9 mouse cellular contexts compared by ENCODE assay signal in genomic region chr3:37729142-37729541, GRCm38 (mm10). TPM values are rescaled to one million over a fixed set of nuclear protein-coding genes. Genes with fewer than 3 reads are reported as not detected.
A peak's percentile ranks its signal among the peaks of the same experiment; 100 is the strongest.
DNase-seq lines count a peak whose midpoint lies in the region; ATAC-seq lines count a peak whose summit lies in the region.
"Had no signal": no experiment of that assay in that cellular context is flagged by ENCODE, and none has a peak within 500 bp of the region (broad histone marks: within the 10 kb centered on the region; RNA-seq: fewer than 3 reads in every experiment).

No protein-coding gene starts in this region.

- peak overlapping the region in 1 of 2 experiments; percentile 39; a peak in 1 of 4 replicates for H3K27ac ChIP-seq in heart, embryonic 14.5 days (replicated peaks in 1 of 2; ENCODE audit: control insufficient read depth in 1 of 2, insufficient read depth in 1 of 2, low read depth in 2 of 2, low read length in 2 of 2)
- H3K27ac ChIP-seq in kidney, embryonic 15.5 days: peak overlapping the region; percentile 66

- H3K4me3 ChIP-seq in heart, embryonic 14.5 days (ENCODE audit: control insufficient read depth in 1 of 2, insufficient read depth in 1 of 2, low read depth in 1 of 2, low read length in 2 of 2): no peak overlapping the region
- no peak overlapping the region for H3K4me3 ChIP-seq in kidney, embryonic 15.5 days (replicated peaks)
- H3K4me3 ChIP-seq: hindbrain, embryonic 15.5 days had no signal

- no peaks in the 10 kb centered on the region for H3K9me3 ChIP-seq in heart, embryonic 14.5 days (ENCODE audit: control insufficient read depth, low read length)
- no peaks in the 10 kb centered on the region for H3K9me3 ChIP-seq in kidney, embryonic 15.5 days (replicated peaks)
- H3K9me3 ChIP-seq: hindbrain, embryonic 15.5 days had no signal

- no peak overlapping the region for H3K9ac ChIP-seq in heart, embryonic 14.5 days (ENCODE audit: low read length)
- H3K9ac ChIP-seq in kidney, embryonic 15.5 days: no peak overlapping the region
- H3K9ac ChIP-seq: hindbrain, embryonic 15.5 days had no signal

- DNase-seq in left cerebral cortex, postnatal 14 days (ENCODE audit: low spot score in 2 of 2): peak; percentile 38 to 56
- DNase-seq in left cerebral cortex, adult 8-10 months (ENCODE audit: low spot score in 2 of 2): no peak
- DNase-seq in adrenal gland, adult 8-10 months: peak; percentile 80
- DNase-seq in lung, postnatal 10 days: peak; percentile 80
- DNase-seq in natural killer cell, adult 2 months (ENCODE audit: low spot score in 2 of 2): no peak
- DNase-seq in MN1 (ENCODE audit: low spot score): no peak

- peak; percentile 57; the same call in 1 of the 2 replicates for ATAC-seq in heart, embryonic 14.5 days (ENCODE audit: insufficient number of reproducible peaks, insufficient read depth, low FRiP score, low read depth)
- peak; percentile 75 for ATAC-seq in kidney, embryonic 15.5 days (replicated peaks; ENCODE audit: low FRiP score)

- WGBS in heart, embryonic 14.5 days: 33% methylated on average over 4 of the region's 4 CpGs
- WGBS in kidney, embryonic 15.5 days: 13% methylated on average over 4 of the region's 4 CpGs

- no peaks in the 10 kb centered on the region for H3K36me3 ChIP-seq in heart, embryonic 14.5 days (ENCODE audit: control insufficient read depth, insufficient read depth, low read length)
- H3K36me3 ChIP-seq in kidney, embryonic 15.5 days: no peaks in the 10 kb centered on the region
- H3K36me3 ChIP-seq: hindbrain, embryonic 15.5 days had no signal

- intact Hi-C loops in left cerebral cortex, postnatal 14 days (cut with DNase I): no loop called here

- H3K27me3 ChIP-seq in heart, embryonic 14.5 days (ENCODE audit: control insufficient read depth, insufficient read depth, low read length): 0 out of 2 replicates have a peak, but pooled peaks cover 2% of the 10 kb centered on the region
- no peaks in the 10 kb centered on the region for H3K27me3 ChIP-seq in kidney, embryonic 15.5 days
- H3K27me3 ChIP-seq: hindbrain, embryonic 15.5 days had no signal

- peaks cover 19 to 22% of the 10 kb centered on the region in 2 experiments for H3K4me1 ChIP-seq in heart, embryonic 14.5 days (ENCODE audit: control insufficient read depth in 2 of 2, insufficient read depth in 2 of 2, low read length in 2 of 2)
- H3K4me1 ChIP-seq in kidney, embryonic 15.5 days: peaks cover 59% of the 10 kb centered on the region

- no peak overlapping the region for H3K4me2 ChIP-seq in heart, embryonic 14.5 days (ENCODE audit: low read length)
- H3K4me2 ChIP-seq in kidney, embryonic 15.5 days: no peak overlapping the region
- H3K4me2 ChIP-seq: hindbrain, embryonic 15.5 days had no signal

RNA-seq across cellular contexts. Expression of gene Gm5148, which starts 4.9 kb away (rescaled TPM):
- 1 to 10 TPM; 2.1 to 2.6 TPM for total RNA-seq in left cerebral cortex, postnatal 14 days (2021)
- 1 to 10 TPM; 4.0 to 5.3 (median 4.5) TPM for total RNA-seq in left cerebral cortex, adult 8-10 months (2022)
- 1 to 10 TPM in 2 of 4 experiments, under 1 TPM in 2; 0.12 to 9.2 (median 4.2) TPM for total RNA-seq in adrenal gland, adult 8-10 months (2022)
- 2.7 and 3.7 TPM in 2 replicates for polyA plus RNA-seq in heart, embryonic 14.5 days (2014; fragmentation: Nextera tagmentation; extraction: Ambion mirVana)
- 8.1 and 8.2 TPM in 2 replicates for polyA plus RNA-seq in kidney, embryonic 15.5 days (2015; fragmentation: Nextera tagmentation; extraction: Ambion mirVana)

Comparison
In these comparisons a context has a peak if more than half of its experiments do, and no peak if none do; other contexts are left out.
1. DNase-seq: peak in left cerebral cortex, postnatal 14 days (2 of 2), adrenal gland, adult 8-10 months (single experiment) and lung, postnatal 10 days (single experiment); none in left cerebral cortex, adult 8-10 months (0 of 2), natural killer cell, adult 2 months (0 of 2) and MN1 (single experiment).